Mouse (Mus musculus) stomach, postnatal 0 days (tissue): ENCODE measurements around the gene Uhrf1bp1l.

Experiments used
- CTCF ChIP-seq: IDR thresholded peaks from 2 replicates; pipeline ENCODE4 v1.5.1; 2016; ENCODE audit warnings: antibody characterized with exemption, low read depth, mild to moderate bottlenecking, moderate library complexity
- EP300 ChIP-seq: optimal IDR thresholded peaks from 2 replicates; pipeline ENCODE3; 2016; ENCODE audit warnings: antibody characterized with exemption

- TF ChIP-seq EP300 = no peak
- TF ChIP-seq CTCF = no peak
Measured at GRCm38 (mm10) chr10:89850951-89851350, 106.2 kb downstream of the Uhrf1bp1l start.
